Mouse (Mus musculus) R1 (cell line): ENCODE results near the gene Pxn.
"Not testable (repeated sequence)": the region's sequence is repeated elsewhere in the genome, so short reads cannot be mapped to it uniquely, and the experiment has no call there.

Experiments used
- DNase-seq: peaks from one replicate; pipeline ENCODE4 v3.0.0-alpha.2; 2018; ENCODE audit warnings: low read depth, low spot score

Pxn gene

DNA sequence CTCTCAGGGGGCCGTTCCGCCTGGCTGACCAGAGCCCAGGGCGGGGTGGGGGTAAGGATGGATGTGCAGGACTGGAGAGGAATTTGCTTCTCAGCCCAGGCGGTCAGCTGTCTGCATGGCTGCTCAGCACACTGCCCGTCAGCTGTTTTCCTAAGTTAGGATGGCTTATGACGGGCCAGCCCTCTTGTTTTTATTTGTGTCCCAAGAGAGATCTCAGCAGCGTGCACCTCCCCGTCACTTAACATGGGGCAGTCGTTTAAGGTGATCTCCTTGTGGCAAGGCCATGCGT lies 2.3 kb downstream of the Pxn start:
- DNase-seq: no peak

DNA sequence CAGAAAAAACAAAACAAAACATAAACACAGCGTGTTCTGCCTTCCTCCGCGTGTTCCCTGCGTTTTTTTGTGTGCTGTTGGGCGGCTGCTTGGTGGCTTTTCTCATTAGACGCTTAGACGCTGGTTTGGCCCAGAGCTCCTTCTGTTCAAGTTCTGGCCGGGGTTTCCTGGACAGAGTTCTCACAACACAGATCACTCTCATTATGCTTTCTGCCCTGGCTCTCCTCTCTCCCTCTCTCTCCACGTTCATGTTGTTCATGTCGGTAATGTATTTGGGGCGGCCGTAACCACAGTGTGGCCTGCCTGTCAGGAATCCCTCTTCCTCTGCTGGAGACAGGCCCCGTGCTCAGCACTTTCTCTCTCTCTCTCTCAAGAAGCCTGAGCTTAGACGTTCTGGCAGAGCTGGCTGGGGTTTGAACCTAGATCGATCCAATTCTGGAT lies 2.9 kb downstream of the Pxn start:
- no peak for DNase-seq

DNA sequence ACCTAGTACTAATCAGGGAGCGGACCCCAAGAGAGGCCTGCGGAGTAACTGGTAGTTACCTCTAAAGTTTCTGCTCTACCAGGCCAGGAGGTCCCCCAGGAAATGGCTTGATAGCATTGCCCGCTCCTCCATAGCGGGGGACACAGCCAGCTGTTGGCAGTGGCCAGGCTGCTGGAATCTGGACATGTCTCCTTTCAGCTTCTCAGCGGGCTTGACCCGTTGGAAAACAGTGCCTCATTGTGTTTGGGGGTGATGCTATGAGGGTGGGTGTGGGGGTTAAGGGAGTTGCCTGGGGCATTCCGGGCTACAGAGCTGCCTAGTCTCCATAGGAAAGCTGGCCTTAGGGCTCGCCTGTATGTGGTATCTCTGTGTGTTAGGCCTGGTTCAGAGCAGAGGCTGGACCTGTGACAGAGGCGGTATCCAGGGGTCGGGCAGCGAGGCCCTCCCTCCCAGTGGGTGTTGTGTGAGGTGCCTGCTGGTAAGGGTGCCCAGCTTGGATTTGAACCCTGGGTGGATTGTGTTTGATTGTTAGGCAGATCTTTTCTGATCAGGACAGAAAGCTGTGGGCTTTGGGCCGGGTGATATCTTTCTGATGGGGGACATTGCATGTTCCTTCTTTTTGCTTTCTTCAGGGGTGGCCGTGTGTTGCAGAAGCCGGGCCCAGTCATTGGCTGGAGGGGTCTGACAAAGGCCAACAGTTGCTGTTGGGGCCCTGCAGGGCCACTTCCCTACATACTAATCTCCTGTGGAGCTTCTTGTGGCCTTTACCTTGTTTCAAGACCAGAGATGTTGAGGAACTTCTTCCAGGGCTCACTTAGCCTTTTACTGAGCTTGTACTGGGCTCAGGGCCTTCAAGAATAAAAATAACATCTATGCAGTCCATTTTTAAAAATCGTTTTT lies 3.6 kb downstream of the Pxn start:
- no peak for DNase-seq

DNA sequence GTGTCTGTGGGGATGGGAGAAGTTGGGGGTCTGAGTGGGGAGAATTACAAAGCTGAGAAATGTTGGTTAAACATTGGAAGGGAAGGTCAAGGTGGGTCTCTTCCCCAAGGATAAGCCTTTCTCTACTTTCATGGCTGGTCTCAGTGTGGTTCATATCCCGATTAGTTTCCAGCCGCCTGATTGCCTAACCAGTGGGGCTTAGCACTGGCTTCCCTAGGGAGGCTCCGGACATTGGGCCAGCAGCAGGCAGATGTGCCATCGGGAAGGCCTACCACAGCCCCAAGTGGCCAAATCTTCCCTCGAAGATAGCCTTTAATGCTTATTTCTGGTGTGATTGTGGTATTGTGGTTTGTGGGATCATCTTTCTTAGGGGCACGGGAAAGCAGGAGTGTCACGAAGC lies 5.9 kb downstream of the Pxn start:
- no peak for DNase-seq

DNA sequence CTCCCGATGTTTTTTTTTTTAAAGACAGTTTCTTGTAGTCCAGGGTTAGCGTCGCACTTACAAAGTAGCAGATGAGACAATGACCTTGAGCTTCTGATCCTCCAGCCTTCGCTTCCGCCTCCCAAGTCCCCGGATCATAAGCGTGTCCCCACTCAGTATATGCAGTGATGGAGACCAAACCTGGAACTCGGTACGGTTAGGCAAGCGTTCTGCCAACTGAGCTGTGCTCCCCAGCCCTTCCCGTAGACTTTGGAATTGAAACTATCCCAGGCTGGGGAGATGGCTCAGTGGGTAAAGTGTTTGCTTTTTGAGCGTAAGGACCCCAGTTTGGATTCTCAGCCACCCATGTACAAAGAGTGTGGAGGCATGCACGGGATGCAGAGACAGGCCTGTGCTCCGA lies 6.8 kb downstream of the Pxn start:
- no peak for DNase-seq

DNA sequence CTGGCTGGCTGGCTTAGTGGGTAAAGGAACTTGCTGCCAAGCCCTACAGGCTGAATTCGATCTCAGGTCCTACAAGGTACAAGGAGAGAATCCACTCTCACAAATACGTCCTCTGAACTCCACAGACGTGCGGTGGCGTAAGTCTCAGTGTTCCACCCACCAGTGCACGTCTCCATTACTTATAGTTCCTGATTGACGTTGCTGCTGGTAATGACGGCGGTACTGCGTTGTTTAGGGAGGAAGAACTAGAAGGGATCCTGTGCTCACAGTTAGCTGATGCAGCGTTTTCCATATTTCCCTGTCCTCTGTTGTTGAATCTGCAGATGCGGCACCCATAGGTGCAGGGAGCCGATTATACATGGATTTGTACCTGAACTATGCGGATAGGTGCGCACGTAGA lies 7.2 kb downstream of the Pxn start:
- no peak for DNase-seq

DNA sequence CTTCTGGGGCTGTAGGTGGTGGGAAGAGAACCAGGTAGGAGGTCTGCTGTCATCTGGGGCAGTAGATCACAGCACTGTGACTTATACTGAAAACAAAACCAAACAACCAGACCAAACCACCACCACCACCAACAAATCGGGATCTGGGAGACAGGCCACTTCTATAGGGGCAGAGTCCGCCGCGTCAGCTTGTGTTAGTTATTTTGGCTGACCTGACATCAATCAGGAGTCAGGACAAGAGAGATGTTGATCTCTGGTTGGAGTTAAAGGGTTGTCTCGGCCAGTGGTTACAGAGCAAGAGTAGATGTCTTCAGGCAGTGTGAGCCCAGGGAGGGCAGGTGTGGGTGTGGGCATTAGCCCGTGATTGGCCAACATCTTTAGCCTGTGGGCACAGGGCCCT lies 7.9 kb downstream of the Pxn start:
- DNase-seq: no peak

DNA sequence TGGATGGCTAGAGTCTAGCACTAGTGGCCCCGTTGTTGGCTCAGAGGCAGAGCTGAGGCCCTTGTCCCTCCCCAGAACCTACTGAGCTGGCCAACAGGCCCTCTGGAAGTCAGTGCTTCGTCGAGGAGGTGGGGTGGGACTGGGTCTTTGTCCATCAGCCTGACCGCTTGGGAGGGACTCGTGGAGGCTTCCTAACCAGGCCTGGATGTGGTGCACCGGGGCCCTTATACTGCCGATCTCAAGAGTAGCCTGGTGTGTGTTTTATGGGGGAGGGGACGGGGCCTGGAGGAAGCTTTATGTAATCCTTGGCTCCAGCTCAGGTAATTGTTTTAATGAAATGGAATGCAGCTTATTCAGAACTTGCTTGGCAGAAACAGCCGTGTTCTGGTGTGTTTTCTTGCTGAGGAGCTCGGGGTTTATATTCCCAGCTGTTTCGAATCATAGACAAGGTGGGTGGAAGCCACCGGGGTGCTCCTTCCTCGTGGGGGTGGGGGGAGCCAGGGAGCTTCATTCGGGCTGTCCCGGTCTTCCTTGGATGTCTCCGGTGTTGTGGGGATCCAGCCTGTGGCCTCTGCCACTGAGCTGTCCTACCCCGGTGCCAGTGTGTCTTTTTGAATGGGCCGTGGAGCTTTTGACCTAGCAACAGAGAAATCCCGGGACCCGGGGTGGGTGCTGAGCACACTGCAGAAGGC lies 8.6 kb downstream of the Pxn start:
- no peak for DNase-seq

DNA sequence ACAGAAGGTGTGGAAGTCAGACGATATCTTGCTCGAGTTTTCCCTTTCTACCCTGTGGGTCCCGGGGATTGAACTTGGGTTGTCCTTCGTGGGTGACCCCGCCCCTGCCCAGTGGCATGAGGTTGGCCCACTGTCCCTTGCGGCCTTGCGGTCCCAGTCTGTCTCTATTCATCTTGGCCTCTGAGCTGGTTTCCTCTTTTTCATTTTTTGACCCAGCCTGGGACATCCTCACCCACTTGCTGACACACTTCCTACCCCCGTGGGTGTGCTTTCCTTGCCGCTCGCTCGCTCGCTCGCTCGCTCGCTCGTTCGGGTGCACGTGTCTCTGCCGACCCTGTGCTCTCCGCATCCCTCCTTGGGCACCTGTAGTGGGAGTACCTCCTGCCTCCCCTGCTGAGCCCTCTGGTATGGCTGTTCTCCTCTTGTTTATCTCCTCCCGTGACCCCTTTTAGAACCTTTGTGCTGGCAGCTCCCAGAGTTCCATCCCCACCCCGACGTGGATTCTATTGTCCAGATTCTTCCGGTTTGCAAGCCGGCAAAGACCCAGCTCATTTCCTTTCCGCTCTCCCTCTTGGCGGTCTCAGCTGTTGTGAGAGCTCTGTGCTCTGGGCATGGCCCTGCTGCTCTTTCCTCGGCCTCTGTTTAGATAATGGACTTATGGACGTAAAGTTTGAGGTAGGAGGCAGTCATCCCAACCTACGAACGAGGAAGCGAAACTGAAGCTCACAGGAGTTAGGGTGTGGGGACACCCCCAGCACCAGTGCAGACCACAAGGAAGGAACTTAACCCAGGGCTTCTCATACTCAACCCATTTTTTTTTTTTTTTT lies 9.8 kb downstream of the Pxn start:
- DNase-seq: peak; percentile 96

DNA sequence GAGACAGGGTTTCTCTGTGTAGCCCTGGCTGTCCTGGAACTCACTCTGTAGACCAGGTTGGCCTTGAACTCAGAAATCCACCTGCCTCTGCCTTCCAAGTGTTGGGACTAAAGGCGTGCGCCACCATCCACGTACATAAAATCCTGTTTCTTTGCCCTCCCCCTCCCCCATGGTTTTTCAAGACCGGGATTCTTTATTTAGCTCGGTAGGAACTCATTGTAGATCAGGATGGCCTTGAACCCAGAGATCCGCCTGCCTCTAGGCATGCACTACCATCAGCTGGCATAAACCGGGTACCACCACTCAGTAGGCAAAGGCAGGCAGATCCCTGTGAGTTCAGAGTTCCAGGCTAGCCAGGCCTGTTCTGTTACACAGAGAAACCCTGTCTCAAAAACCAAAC lies 10.4 kb downstream of the Pxn start:
- DNase-seq: peak; percentile 76

DNA sequence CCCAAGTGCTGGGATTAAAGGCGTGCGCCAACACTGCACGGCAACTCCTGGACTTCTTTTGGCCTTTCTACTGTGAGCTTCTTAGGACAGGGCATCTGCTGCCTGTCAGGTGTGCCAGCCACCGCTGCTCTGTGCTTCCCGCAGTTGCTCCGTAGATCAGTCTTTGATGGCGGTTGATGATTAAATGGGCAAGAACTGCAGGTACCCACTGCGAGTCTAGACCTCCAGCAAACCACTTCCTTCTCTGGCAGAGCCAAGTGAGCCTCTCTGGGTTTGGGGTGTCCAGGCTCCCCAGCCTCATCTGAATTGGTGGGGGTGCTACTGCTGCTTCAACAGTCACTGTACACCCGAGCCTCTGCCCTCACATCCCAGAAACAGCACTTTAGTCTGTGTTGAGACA lies 11.0 kb downstream of the Pxn start:
- no peak for DNase-seq

DNA sequence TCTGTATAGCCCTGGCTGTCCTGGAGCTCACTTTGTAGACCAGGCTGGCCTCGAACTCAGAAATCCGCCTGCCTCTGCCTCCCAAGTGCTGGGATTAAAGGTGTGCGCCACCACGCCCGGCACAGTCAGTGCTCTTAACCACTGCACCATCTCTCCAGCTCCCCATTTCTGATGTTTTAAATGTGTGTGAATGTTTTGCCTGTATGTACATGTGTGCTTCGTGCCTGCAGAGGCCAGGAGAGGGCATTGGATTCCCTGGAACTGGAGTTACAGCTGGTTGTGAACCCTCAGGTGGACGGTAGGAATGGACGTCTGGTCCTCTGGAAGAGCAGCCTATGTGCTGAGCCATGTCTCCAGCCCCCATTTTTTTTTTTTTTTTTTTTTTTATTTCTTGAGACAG lies 11.7 kb downstream of the Pxn start:
- DNase-seq: not testable (repeated sequence)

DNA sequence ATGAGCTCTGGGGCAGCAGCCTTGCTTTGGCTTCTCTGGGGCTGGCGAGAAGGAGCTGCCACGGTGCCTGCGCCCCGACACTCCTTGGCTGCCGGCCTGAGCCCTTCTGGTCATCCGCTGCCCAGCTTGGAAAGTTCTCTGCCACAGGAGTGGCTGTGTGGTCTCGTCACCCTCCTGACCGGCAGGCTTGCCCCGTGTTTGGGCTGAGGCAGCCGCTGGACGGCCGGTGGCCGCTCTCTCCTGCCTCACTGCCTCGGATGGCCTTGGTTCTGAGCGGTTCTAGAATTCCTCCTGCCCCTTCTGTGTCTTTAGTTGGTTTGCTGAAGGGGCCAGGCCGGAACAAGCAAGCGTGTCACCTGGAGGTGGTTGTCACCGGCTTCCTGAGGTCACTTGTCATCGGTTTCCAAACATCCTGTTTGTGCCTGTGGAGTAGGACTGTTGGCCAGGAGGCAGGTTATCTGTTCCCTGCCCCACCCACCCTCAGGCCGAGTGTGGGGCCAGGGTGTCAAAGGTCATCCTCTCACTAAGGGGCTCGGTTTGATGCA lies 13.9 kb downstream of the Pxn start:
- no peak for DNase-seq

DNA sequence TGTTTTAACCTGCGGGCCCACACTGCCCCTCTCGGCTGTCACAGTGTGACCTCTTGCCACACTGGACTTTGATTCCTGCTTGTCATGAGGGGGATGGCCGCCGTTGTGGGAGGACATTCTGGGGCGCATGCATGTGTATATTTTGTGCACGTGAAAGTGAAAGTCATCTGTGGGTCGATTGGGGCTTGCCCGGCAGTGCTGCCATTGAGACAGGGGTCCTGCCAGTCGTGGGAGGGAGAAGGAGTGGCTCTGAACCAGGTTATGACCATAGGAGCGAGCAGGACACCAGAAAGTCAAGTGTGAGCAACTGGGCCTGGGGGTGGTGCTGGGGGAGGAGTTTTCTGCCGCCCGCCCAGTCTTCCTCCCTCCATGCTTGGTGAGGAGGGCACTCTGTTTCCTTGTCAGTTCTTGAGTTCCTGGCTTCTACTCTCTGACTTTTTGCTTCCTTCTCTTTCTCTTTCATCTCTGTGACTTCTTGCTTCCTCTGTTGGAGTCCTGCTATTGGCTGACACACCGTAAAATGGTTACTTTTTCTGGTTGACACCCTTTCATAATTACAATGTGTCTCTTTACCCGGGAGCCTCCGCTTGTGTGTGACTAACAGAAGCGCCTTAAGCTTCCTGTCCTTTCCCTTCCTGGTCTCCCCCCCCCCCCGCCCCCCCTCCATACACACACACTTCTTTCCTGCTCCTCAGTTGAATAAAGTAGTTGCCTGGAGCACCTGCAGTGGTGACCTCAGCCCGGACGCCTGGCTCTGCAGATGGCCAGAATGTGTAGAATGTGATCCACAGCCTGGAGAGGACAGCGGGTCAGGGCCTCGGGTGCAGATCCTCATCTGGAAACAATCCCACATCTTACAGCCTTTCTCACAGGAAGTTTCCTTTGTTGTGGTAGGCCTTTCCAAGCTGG lies 15.3 kb downstream of the Pxn start:
- DNase-seq: no peak

DNA sequence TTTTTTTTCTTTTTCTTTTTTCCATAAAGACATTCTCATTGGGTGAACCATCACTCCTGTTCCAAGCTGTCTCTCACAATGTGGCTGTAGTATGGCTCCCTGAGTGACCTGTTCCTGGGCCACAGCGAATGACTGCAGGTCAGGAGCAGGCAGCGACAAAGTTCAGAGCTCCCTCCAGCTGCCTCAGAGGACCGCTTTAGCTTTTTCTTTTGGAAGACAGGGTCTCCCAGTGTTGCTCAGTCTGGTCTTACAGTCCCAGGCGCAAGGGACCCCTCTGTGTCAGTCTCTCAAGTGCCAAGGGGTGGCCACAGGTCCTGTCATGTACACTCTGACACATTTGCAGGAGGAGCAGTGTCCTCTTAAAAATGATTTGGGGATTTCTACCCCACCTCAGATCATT lies 16.1 kb downstream of the Pxn start:
- DNase-seq: no peak

DNA sequence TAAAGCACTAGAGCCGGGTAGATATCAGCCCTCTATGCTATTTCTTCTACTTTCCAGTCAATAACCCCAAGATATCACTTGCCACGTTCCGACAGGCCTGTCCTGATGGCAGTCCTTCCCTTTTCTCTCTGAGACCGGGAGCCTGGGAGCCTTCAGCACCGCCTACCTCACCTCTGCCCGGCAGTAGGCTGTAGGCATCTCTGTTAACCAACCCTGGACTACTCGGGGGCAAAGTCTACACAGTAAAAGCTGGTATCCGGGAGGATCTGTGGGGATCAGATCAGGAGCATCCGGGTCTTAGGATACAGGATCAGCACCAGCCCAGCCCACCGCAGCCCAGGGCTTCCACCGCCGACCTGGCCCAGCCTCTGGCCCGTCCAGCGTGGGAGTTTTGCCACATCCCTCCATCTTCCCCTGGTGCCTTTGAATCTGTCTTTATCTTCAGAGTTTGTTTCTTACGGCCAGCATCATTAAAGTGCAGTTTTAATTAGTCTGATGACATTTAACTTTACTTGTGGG lies 16.6 kb downstream of the Pxn start:
- no peak for DNase-seq

DNA sequence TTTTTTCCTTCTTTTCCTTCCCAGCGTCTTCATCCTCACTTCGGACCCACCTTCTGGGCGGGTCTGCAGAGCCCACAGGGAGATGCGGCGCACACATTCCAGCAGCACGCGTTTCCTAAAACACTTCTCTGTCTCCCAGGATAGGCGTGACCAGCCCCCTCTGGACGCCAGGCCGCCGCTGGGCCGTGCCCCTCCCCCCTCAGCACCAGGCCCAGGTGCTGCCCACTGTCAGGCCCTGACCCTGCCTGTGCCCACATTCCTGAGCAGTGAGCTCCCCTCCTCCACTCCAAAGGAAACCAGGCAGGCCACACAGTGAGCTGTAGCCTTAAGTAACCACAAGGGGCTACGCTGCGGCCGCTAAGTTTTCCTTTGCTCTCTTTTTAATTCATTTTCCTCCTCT lies 17.5 kb downstream of the Pxn start:
- peak; percentile 74 for DNase-seq

DNA sequence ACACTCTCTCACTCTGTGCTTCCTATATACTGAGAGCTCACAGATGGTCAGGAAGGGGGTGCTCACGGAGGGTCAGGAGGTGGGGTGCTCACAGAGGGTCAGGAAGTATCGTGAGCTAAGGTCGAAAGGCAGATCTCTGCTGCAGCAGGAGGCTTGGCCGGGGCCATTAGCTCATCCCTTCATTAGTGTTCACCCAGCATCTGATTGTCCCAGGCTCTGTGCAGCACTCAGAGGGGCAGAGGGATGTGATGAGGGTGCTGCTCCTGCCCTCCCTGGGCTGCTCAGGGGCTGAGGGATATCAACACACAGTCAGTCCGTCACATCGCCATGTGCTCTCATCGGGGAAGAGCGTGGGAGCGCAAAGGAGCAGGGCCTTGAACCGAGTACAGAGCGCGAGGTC lies 18.0 kb downstream of the Pxn start:
- no peak for DNase-seq

DNA sequence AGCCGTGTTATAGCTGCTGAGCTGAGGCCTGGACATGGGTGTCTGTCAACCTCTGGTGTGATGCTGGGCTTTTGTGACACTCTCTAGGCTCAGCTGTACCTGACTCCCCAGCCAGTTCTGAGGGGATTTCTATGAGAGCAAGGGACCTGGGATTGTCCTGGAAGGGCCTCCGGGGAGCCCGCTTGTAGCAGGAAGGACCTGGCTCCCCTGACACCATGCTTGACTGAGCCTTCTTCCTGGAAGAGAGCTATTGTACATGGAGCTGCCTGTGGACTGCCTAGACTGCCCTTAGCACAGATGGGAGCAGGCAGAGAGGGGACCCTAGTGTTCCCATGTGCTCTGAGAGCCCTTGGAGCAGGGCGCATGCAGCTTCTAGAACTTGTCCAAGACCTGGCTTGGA lies 18.9 kb downstream of the Pxn start:
- DNase-seq: no peak

DNA sequence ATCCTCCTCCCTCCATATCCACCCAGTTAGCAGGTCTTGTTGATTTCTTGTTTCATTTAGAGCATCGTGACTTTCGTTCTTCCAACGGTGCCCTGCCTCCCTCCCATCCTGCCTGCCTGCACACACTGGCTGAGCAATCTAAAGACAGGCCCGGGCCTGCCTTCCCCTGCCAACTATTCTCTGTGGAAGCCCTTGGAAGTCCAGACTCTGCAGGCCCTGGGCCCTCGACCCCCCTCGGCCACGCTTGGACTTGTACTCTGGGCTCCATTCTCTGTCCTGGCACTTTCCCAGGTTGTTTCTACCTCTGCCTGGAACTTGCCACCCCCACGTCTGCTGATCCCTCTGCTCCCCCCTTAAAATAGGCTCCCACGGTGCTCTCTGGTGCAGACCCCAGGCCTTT lies 19.5 kb downstream of the Pxn start:
- DNase-seq: no peak
